Mouse (Mus musculus): ENCODE measurements around the gene Nmral1.

GRCm38 (mm10) chr16:4765852-4766251 is 46.7 kb upstream of the Nmral1 start:
- TF ChIP-seq CTCF (IDR thresholded peaks at IDR 0.05; ENCODE audit: low read depth) (peak; percentile 24; the same call in 1 of the 2 replicates), EP300 (IDR thresholded peaks at IDR 0.05; ENCODE audit: low read depth) (no peak)
